Mouse (Mus musculus) lung, adult 2 months (tissue): ENCODE data around the gene Cldn8.

ENCODE experiments used
- CTCF ChIP-seq: fragments of 200-500 bp; IDR thresholded peaks from 2 replicates; pipeline ENCODE4 v1.5.1; 2011; ENCODE audit warnings: mild to moderate bottlenecking, low read length, control low read depth; ENCODE audit not compliant: insufficient read depth
- POLR2A ChIP-seq: fragments of 200-500 bp; IDR thresholded peaks from 2 replicates; pipeline ENCODE4 v1.6.1; 2011; ENCODE audit warnings: low read depth, mild to moderate bottlenecking, control low read depth, low read length, borderline replicate concordance; ENCODE audit errors: extremely low read depth

- TF ChIP-seq POLR2A = no peak
- no peak for TF ChIP-seq CTCF
Observed at GRCm38 (mm10) chr16:88583338-88583737, 20.4 kb upstream of the Cldn8 start.
